Mouse (Mus musculus) liver, postnatal 0 days (tissue): ENCODE results near the gene Lonp2. TPM values are rescaled to one million over a fixed set of nuclear protein-coding genes. Genes with fewer than 3 reads are reported as not detected.
A peak's percentile ranks its signal among the peaks of the same experiment; 100 is the strongest.

Experiments
- ATAC-seq: fragments of 200-750 bp; cut with Nextera tagmentation; 2 replicates; pipeline ENCODE4 v1.8.0; 2017; ENCODE audit warnings: mild to moderate bottlenecking, moderate library complexity
- DNase-seq: peaks from one replicate; pipeline ENCODE4 v3.0.0-alpha.2; 2016
- H3K27ac ChIP-seq: fragments of 300-500 bp; sonication (generic); 2 replicates; pipeline ENCODE4 v1.5.1; 2014; ENCODE audit warnings: antibody characterized with exemption, moderate library complexity, mild to moderate bottlenecking, low read depth
- H3K27me3 ChIP-seq: fragments of 300-500 bp; sonication (generic); 2 replicates; pipeline ENCODE4 v1.6.1; 2014; ENCODE audit warnings: low read length, control low read depth, mixed read lengths; ENCODE audit not compliant: insufficient read depth
- H3K36me3 ChIP-seq: fragments of 300-500 bp; sonication (generic); replicated peaks from 2 replicates; pipeline ENCODE4 v1.6.1; 2014; ENCODE audit warnings: mild to moderate bottlenecking, control low read depth, low read length, moderate library complexity, mixed read lengths; ENCODE audit not compliant: insufficient read depth
- H3K4me1 ChIP-seq: fragments of 300-500 bp; sonication (generic); 2 replicates; pipeline ENCODE4 v1.6.1; 2014; ENCODE audit warnings: antibody characterized with exemption, mild to moderate bottlenecking, control low read depth; ENCODE audit not compliant: insufficient read depth
- H3K4me2 ChIP-seq: fragments of 300-500 bp; sonication (generic); 2 replicates; pipeline ENCODE4 v1.6.1; 2014; ENCODE audit warnings: low read depth, mild to moderate bottlenecking, low read length, moderate library complexity, mixed read lengths
- H3K4me3 ChIP-seq: fragments of 300-500 bp; sonication (generic); 2 replicates; pipeline ENCODE4 v1.5.1; 2014; ENCODE audit warnings: low read depth, low read length
- H3K9ac ChIP-seq: fragments of 300-500 bp; sonication (generic); replicated peaks from 2 replicates; pipeline ENCODE4 v1.6.1; 2014; ENCODE audit warnings: mild to moderate bottlenecking, moderate library complexity
- H3K9me3 ChIP-seq: fragments of 300-500 bp; sonication (generic); 2 replicates; pipeline ENCODE4 v1.6.1; 2016; ENCODE audit warnings: mild to moderate bottlenecking, control low read depth, low read length, mixed read lengths
- CTCF ChIP-seq: sonication (generic); IDR thresholded peaks from 2 replicates; pipeline ENCODE4 v1.5.1; 2016; ENCODE audit warnings: antibody characterized with exemption, low read depth
- EP300 ChIP-seq: IDR thresholded peaks from 2 replicates; pipeline ENCODE4 v1.6.1; 2016; ENCODE audit warnings: antibody characterized with exemption, low read depth, mild to moderate bottlenecking
- WGBS: fragments of 180-500 bp; shearing (Covaris S2); extraction: QIAGEN DNeasy Blood & Tissue Kit; methylation state at CpG from one replicate; pipeline ENCODE4 v1.1.7; 2014; ENCODE audit not compliant: insufficient replicate concordance; 5-methylcytosine and 5-hydroxymethylcytosine counted together
- polyA plus RNA-seq: library from polyadenylated mRNA; unstranded; fragments of >200 nt; fragmentation: Nextera tagmentation; extraction: Ambion mirVana; gene quantifications from 2 replicates; pipeline ENCODE4 v1.2.1, GENCODE M21; 2015

Lonp2 gene
- polyA plus RNA-seq, 1 experiment from 2014 or later: 77.8 TPM

DNA sequence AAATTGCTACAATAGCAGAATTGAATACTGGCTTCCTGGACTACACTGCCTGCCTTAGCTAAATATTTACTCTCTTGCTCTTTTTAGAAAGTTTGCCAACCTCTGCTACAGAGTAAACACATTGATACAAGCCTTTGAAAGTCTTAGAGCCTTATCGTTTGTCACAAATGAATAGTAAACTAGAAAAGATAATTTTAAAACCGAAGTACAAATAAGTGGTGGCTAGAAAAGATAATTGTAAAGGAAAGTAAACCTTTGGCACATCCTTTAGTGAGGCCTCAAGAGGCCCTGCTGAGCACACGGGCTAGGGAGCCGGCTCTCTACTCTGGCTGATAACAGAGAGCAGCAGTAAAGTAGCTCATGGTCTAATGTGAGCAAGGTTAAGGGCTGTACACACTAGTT, 135.2 kb downstream of the Lonp2 start:
- WGBS: 27% methylated on average over 4 of the region's 4 CpGs
- H3K9ac ChIP-seq: no peak overlapping the region
- 0 out of 2 replicates have a peak overlapping the region, but pooled peaks have one; percentile 29 for H3K27ac ChIP-seq
- H3K4me1 ChIP-seq: peaks cover 13% of the 10 kb centered on the region
- H3K36me3 ChIP-seq: no peaks in the 10 kb centered on the region
- TF ChIP-seq EP300 (peak; percentile 78), CTCF (no peak)
- peaks cover 5% of the 10 kb centered on the region; the same call in 1 of the 2 replicates for H3K27me3 ChIP-seq
- DNase-seq: no peak
- peak; percentile 83 for ATAC-seq
- no peak overlapping the region for H3K4me3 ChIP-seq
- H3K9me3 ChIP-seq: no peaks in the 10 kb centered on the region
- H3K4me2 ChIP-seq: 0 out of 2 replicates have a peak overlapping the region, but pooled peaks have one; percentile 15

GRCm38 (mm10) chr8:86760746-86761145, 136.9 kb downstream of the Lonp2 start:
- ATAC-seq: peak; percentile 22; the same call in 1 of the 2 replicates
- Histone ChIP-seq H3K9ac (no peak overlapping the region), H3K27ac (no peak overlapping the region), H3K36me3 (no peaks in the 10 kb centered on the region), H3K4me3 (no peak overlapping the region), H3K9me3 (no peaks in the 10 kb centered on the region), H3K27me3 (peaks cover 5% of the 10 kb centered on the region; the same call in 1 of the 2 replicates), H3K4me2 (no peak overlapping the region), H3K4me1 (peaks cover 22% of the 10 kb centered on the region)
- TF ChIP-seq CTCF (no peak), EP300 (no peak)
- no peak for DNase-seq
- 62% methylated on average over 6 of the region's 6 CpGs for WGBS

DNA sequence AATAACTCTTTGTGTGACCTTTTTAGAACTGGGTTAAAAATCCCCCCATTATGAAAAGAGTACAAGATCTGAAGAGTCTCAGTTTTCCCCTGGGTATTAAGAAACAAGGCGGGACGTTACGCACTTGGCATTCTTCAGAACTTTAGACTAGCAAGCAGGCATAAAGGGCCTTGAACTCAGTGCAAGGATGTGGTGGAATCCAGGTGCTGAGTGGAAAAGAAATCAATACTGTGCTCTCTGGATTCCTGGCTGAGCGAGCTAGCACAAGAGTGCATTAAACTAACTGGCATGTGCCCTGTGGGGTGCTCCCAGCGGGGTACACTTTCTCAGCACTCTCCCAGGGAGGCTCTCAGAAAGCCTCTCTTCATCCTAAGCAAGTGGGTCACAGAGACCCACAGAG, 139.0 kb downstream of the Lonp2 start:
- ATAC-seq: no peak
- Histone ChIP-seq H3K27ac (no peak overlapping the region), H3K9ac (no peak overlapping the region), H3K4me3 (no peak overlapping the region), H3K27me3 (peaks cover 5% of the 10 kb centered on the region; the same call in 1 of the 2 replicates), H3K4me1 (peaks cover 28% of the 10 kb centered on the region), H3K9me3 (no peaks in the 10 kb centered on the region), H3K4me2 (no peak overlapping the region), H3K36me3 (no peaks in the 10 kb centered on the region)
- DNase-seq: no peak
- TF ChIP-seq CTCF: no peak
- TF ChIP-seq EP300: no peak
- WGBS: 68% methylated on average over 5 of the region's 5 CpGs

- peak; percentile 60 for ATAC-seq
Observed at GRCm38 (mm10) chr8:86765155-86765554, 141.3 kb downstream of the Lonp2 start.

GRCm38 (mm10) chr8:86765669-86766068, 141.8 kb downstream of the Lonp2 start:
- H3K27ac ChIP-seq: no peak overlapping the region

More at GRCm38 (mm10) chr8:86765155-86765554, 141.3 kb downstream of the Lonp2 start:
- Histone ChIP-seq H3K4me2 (peak overlapping the region; percentile 18; the same call in 1 of the 2 replicates), H3K27ac (no peak overlapping the region), H3K27me3 (peaks cover 5% of the 10 kb centered on the region; the same call in 1 of the 2 replicates), H3K9me3 (no peaks in the 10 kb centered on the region), H3K9ac (no peak overlapping the region), H3K36me3 (no peaks in the 10 kb centered on the region), H3K4me1 (peaks cover 23% of the 10 kb centered on the region), H3K4me3 (no peak overlapping the region)
- peak; percentile 66 for DNase-seq
- TF ChIP-seq CTCF: no peak
- no peak for TF ChIP-seq EP300
- 69% methylated on average over 10 of the region's 10 CpGs for WGBS

DNA sequence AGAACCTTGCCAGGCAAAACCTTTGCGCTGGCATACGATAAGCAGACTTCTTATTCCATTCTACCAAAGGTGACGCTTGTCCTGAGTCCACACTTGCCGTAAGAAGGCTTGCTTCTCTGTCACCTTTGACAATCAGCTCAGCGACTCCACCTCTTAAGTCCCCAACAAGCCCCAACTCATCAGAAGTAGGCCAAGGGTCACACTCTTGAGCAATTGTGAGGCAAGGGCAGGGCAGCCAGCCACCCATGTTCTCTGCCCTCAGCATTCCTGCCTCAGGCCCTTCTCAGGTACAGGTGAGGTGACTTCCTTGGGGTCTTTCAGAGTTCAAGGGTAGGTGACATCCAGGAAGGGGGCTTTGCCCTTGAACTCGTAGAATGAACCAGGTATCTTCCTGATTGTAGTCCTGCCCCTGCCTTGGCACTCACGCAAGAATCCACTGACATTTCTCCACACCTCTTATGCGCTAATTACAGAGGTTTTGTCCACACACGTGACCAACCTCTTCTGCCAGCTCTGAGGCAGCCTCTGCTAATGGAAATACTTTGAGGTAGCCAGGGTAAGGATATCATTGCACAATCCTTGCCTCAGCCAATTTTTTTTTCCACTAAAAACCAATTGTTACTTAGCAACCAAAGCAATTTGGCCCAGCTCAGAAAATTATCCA, 142.8 kb downstream of the Lonp2 start:
- WGBS: 77% methylated on average over 9 of the region's 9 CpGs
- peak overlapping the region; percentile 55 for H3K27ac ChIP-seq
- no peak overlapping the region for H3K4me2 ChIP-seq
- ATAC-seq: peak; percentile 84
- no peaks in the 10 kb centered on the region for H3K36me3 ChIP-seq
- peaks cover 12% of the 10 kb centered on the region; the same call in 1 of the 2 replicates for H3K27me3 ChIP-seq
- peak; percentile 61 for DNase-seq
- H3K4me1 ChIP-seq: peaks cover 23% of the 10 kb centered on the region
- H3K9ac ChIP-seq: no peak overlapping the region
- H3K4me3 ChIP-seq: no peak overlapping the region
- TF ChIP-seq EP300: peak; percentile 14; the same call in 1 of the 2 replicates
- TF ChIP-seq CTCF: no peak
- no peaks in the 10 kb centered on the region for H3K9me3 ChIP-seq

More at GRCm38 (mm10) chr8:86765669-86766068, 141.8 kb downstream of the Lonp2 start:
- Histone ChIP-seq H3K9me3 (no peaks in the 10 kb centered on the region), H3K9ac (no peak overlapping the region), H3K4me2 (0 out of 2 replicates have a peak overlapping the region, but pooled peaks have one; percentile 18), H3K4me1 (peaks cover 23% of the 10 kb centered on the region), H3K4me3 (no peak overlapping the region), H3K27me3 (peaks cover 5% of the 10 kb centered on the region; the same call in 1 of the 2 replicates), H3K36me3 (no peaks in the 10 kb centered on the region)
- ATAC-seq: no peak
- 87% methylated on average over 8 of the region's 8 CpGs for WGBS
- TF ChIP-seq EP300: no peak
- no peak for TF ChIP-seq CTCF
- DNase-seq: no peak
